In genomic region chr6:84233783-84234182, GRCm38 (mm10) we compare ENCODE assay signal across 14 mouse cellular contexts.
DNase-seq lines count a peak whose midpoint lies in the region; ATAC-seq lines count a peak whose summit lies in the region.
"Had no signal": no experiment of that assay in that cellular context is flagged by ENCODE, and none has a peak within 500 bp of the region (broad histone marks: within the 10 kb centered on the region; RNA-seq: fewer than 3 reads in every experiment).

No protein-coding gene starts in this region.

- H3K4me1 ChIP-seq in hindbrain, embryonic 10.5 days (replicated peaks), result peaks cover 42% of the 10 kb centered on the region
- peaks cover 7% of the 10 kb centered on the region; the same call in 1 of the 2 replicates for H3K4me1 ChIP-seq in hindbrain, embryonic 16.5 days (ENCODE audit: control insufficient read depth, insufficient read depth, low read depth, low read length)
- no peaks in the 10 kb centered on the region for H3K4me1 ChIP-seq in forebrain, embryonic 16.5 days (replicated peaks; ENCODE audit: control insufficient read depth, insufficient read depth, low read length)
- H3K4me1 ChIP-seq: liver, embryonic 12.5 days; stomach, embryonic 15.5 days had no signal

- H3K36me3 ChIP-seq in hindbrain, embryonic 10.5 days, result no peaks in the 10 kb centered on the region
- no peaks in the 10 kb centered on the region for H3K36me3 ChIP-seq in hindbrain, embryonic 16.5 days (ENCODE audit: control insufficient read depth, insufficient read depth, low read length)
- no peaks in the 10 kb centered on the region for H3K36me3 ChIP-seq in forebrain, embryonic 16.5 days (ENCODE audit: control insufficient read depth, insufficient read depth)
- H3K36me3 ChIP-seq: liver, embryonic 12.5 days; midbrain, embryonic 10.5 days; neural tube, embryonic 13.5 days; stomach, embryonic 15.5 days had no signal

- H3K4me2 ChIP-seq in hindbrain, embryonic 16.5 days (ENCODE audit: low read length), result no peak overlapping the region
- no peak overlapping the region for H3K4me2 ChIP-seq in forebrain, embryonic 16.5 days (ENCODE audit: low read length)
- H3K4me2 ChIP-seq: liver, embryonic 12.5 days; neural tube, embryonic 13.5 days; stomach, embryonic 15.5 days had no signal

- 0 out of 2 replicates have a peak overlapping the region, but pooled peaks have one; percentile 5 for H3K27ac ChIP-seq in hindbrain, embryonic 10.5 days
- H3K27ac ChIP-seq in hindbrain, embryonic 16.5 days (ENCODE audit: low read depth, low read length), result no peak overlapping the region
- H3K27ac ChIP-seq in forebrain, embryonic 16.5 days (ENCODE audit: low read length), result no peak overlapping the region
- H3K27ac ChIP-seq: liver, embryonic 12.5 days; midbrain, embryonic 10.5 days; neural tube, embryonic 13.5 days; stomach, embryonic 15.5 days had no signal

- no peak overlapping the region for H3K9ac ChIP-seq in hindbrain, embryonic 16.5 days (ENCODE audit: low read depth, low read length)
- H3K9ac ChIP-seq in forebrain, embryonic 16.5 days (replicated peaks; ENCODE audit: low read depth, low read length), result no peak overlapping the region
- H3K9ac ChIP-seq: liver, embryonic 12.5 days; neural tube, embryonic 13.5 days; stomach, embryonic 15.5 days had no signal

- no peak for ATAC-seq in hindbrain, embryonic 16.5 days
- ATAC-seq in forebrain, embryonic 16.5 days, result no peak
- ATAC-seq: liver, embryonic 12.5 days had no signal

- 63% methylated on average over 6 of the region's 6 CpGs for WGBS in hindbrain, embryonic 10.5 days
- WGBS in hindbrain, embryonic 16.5 days, result 74% methylated on average over 6 of the region's 6 CpGs
- WGBS in forebrain, embryonic 16.5 days, result 68% methylated on average over 6 of the region's 6 CpGs

- H3K4me3 ChIP-seq in hindbrain, embryonic 10.5 days, result no peak overlapping the region
- H3K4me3 ChIP-seq in hindbrain, embryonic 16.5 days (ENCODE audit: low read length), result no peak overlapping the region
- H3K4me3 ChIP-seq in forebrain, embryonic 16.5 days (replicated peaks; ENCODE audit: low read length), result no peak overlapping the region
- H3K4me3 ChIP-seq: liver, embryonic 12.5 days; midbrain, embryonic 10.5 days; neural tube, embryonic 13.5 days; stomach, embryonic 15.5 days had no signal

- peaks cover 2% of the 10 kb centered on the region; the same call in 1 of the 2 replicates for H3K27me3 ChIP-seq in hindbrain, embryonic 10.5 days (ENCODE audit: insufficient read depth, poor library complexity, severe bottlenecking)
- H3K27me3 ChIP-seq in hindbrain, embryonic 16.5 days (replicated peaks; ENCODE audit: control insufficient read depth, insufficient read depth, low read length), result no peaks in the 10 kb centered on the region
- no peaks in the 10 kb centered on the region for H3K27me3 ChIP-seq in forebrain, embryonic 16.5 days (replicated peaks; ENCODE audit: control insufficient read depth, insufficient read depth, low read length)
- H3K27me3 ChIP-seq: neural tube, embryonic 13.5 days; stomach, embryonic 15.5 days had no signal

- no peaks in the 10 kb centered on the region for H3K9me3 ChIP-seq in hindbrain, embryonic 10.5 days
- no peaks in the 10 kb centered on the region; the same call in 1 of the 2 replicates for H3K9me3 ChIP-seq in hindbrain, embryonic 16.5 days (ENCODE audit: control insufficient read depth, low read length)
- no peaks in the 10 kb centered on the region for H3K9me3 ChIP-seq in forebrain, embryonic 16.5 days (ENCODE audit: control insufficient read depth, low read length)
- H3K9me3 ChIP-seq: liver, embryonic 12.5 days; midbrain, embryonic 10.5 days; neural tube, embryonic 13.5 days; stomach, embryonic 15.5 days had no signal

- no peak for DNase-seq in hindbrain, embryonic 10.5 days (ENCODE audit: low spot score)
- peak; percentile 57 for DNase-seq in adipocyte (ENCODE audit: low spot score)
- DNase-seq in adrenal gland, adult 2 months, result peak; percentile 85
- DNase-seq in kidney, adult 9 months, result peak; percentile 97
- no peak for DNase-seq in layer of hippocampus, postnatal 14 days (ENCODE audit: low spot score in 2 of 2)
- no peak for DNase-seq in layer of hippocampus, postnatal 36 days
- DNase-seq: layer of hippocampus, adult 9-11 months; right cerebral cortex, postnatal 25 days had no signal

Comparison
In these comparisons a context has a peak if more than half of its experiments do, and no peak if none do; other contexts are left out.
1. DNase-seq: peak in adipocyte (single experiment), adrenal gland, adult 2 months (single experiment) and kidney, adult 9 months (single experiment); none in hindbrain, embryonic 10.5 days (single experiment), layer of hippocampus, postnatal 14 days (0 of 2) and layer of hippocampus, postnatal 36 days (0 of 2).